Mouse (Mus musculus) thymus, adult 2 months (tissue): ENCODE measurements around the gene Tagln.

Experiments
- CTCF ChIP-seq: fragments of 200-500 bp; IDR thresholded peaks from 2 replicates; pipeline ENCODE4 v1.5.1; 2012; ENCODE audit warnings: mild to moderate bottlenecking, control low read depth, low read length, moderate library complexity, borderline replicate concordance; ENCODE audit not compliant: control insufficient read depth, poor library complexity, insufficient read depth; ENCODE audit errors: extremely low read depth
- POLR2A ChIP-seq: fragments of 200-500 bp; IDR thresholded peaks from 2 replicates; pipeline ENCODE4 v1.6.1; 2012; ENCODE audit warnings: mild to moderate bottlenecking, low read length, control low read depth, moderate library complexity; ENCODE audit not compliant: control insufficient read depth, poor library complexity, insufficient read depth; ENCODE audit errors: extremely low read depth

- TF ChIP-seq CTCF (no peak), POLR2A (no peak)
Measured at GRCm38 (mm10) chr9:45932571-45933415, 3.1 kb downstream of the Tagln start.
